Mouse (Mus musculus) thymus, postnatal 36 days (tissue): ENCODE results near the gene Slmap.
"Not testable (repeated sequence)": the region's sequence is repeated elsewhere in the genome, so short reads cannot be mapped to it uniquely, and the experiment has no call there.

Source experiments
- DNase-seq, 2 experiments: peaks; one replicate each; pipeline ENCODE4 v3.0.0; 2022; ENCODE audit warnings: mixed read lengths in 2 of 2

The Slmap gene

GRCm38 (mm10) chr14:26532752-26533151, 2.0 kb downstream of the Slmap start:
- DNase-seq: no peak

GRCm38 (mm10) chr14:26531410-26532313, 3.1 kb downstream of the Slmap start:
- DNase-seq: no peak

GRCm38 (mm10) chr14:26530350-26530749, 4.4 kb downstream of the Slmap start:
- no peak for DNase-seq

GRCm38 (mm10) chr14:26528296-26528695, 6.4 kb downstream of the Slmap start:
- DNase-seq: no peak

- DNase-seq: no peak
Measured at GRCm38 (mm10) chr14:26525955-26526354, 8.8 kb downstream of the Slmap start.

- DNase-seq: no peak
Measured at GRCm38 (mm10) chr14:26523082-26523481, 11.6 kb downstream of the Slmap start.

GRCm38 (mm10) chr14:26519831-26520230, 14.9 kb downstream of the Slmap start:
- no peak for DNase-seq

GRCm38 (mm10) chr14:26517843-26518242, 16.9 kb downstream of the Slmap start:
- DNase-seq: no peak

- DNase-seq: not testable (repeated sequence)
Measured at GRCm38 (mm10) chr14:26516232-26516631, 18.5 kb downstream of the Slmap start.

GRCm38 (mm10) chr14:26515802-26516201, 18.9 kb downstream of the Slmap start:
- no peak for DNase-seq

- no peak for DNase-seq
Measured at GRCm38 (mm10) chr14:26510545-26510944, 24.2 kb downstream of the Slmap start.

GRCm38 (mm10) chr14:26508150-26508549, 26.6 kb downstream of the Slmap start:
- DNase-seq: no peak

GRCm38 (mm10) chr14:26507361-26507760, 27.4 kb downstream of the Slmap start:
- DNase-seq: no peak

GRCm38 (mm10) chr14:26504541-26504940, 30.2 kb downstream of the Slmap start:
- no peak for DNase-seq

GRCm38 (mm10) chr14:26500136-26500933, 34.4 kb downstream of the Slmap start:
- no peak for DNase-seq

GRCm38 (mm10) chr14:26495021-26495420, 39.7 kb downstream of the Slmap start:
- DNase-seq: no peak

- DNase-seq: peak; percentile 59 to 62
Measured at GRCm38 (mm10) chr14:26491150-26491549, 43.6 kb downstream of the Slmap start.

- no peak for DNase-seq
Measured at GRCm38 (mm10) chr14:26488329-26489020, 46.3 kb downstream of the Slmap start.

GRCm38 (mm10) chr14:26486416-26487198, 48.1 kb downstream of the Slmap start:
- no peak for DNase-seq

GRCm38 (mm10) chr14:26481457-26481856, 53.3 kb downstream of the Slmap start:
- DNase-seq: no peak

GRCm38 (mm10) chr14:26477738-26478137, 57.0 kb downstream of the Slmap start:
- DNase-seq: no peak

GRCm38 (mm10) chr14:26476391-26476790, 58.3 kb downstream of the Slmap start:
- no peak for DNase-seq
